Mouse (Mus musculus): ENCODE measurements at regions not wholly inside any gene's neighbourhood (a gene's known extent, or its start where the extent isn't known, plus 50 kb on each side); places are given as distances from the start of the nearest gene placed in this dataset.

GRCm38 (mm10) chr14:78387011-78387410 is 79.2 kb upstream of the Tnfsf11 start:
- TF ChIP-seq CTCF (IDR thresholded peaks at IDR 0.05; ENCODE audit: insufficient read depth, low read depth, low read length) (no peak), POLR2A (IDR thresholded peaks at IDR 0.05; ENCODE audit: insufficient read depth, low read depth, low read length) (no peak)
